In the genomic region with DNA sequence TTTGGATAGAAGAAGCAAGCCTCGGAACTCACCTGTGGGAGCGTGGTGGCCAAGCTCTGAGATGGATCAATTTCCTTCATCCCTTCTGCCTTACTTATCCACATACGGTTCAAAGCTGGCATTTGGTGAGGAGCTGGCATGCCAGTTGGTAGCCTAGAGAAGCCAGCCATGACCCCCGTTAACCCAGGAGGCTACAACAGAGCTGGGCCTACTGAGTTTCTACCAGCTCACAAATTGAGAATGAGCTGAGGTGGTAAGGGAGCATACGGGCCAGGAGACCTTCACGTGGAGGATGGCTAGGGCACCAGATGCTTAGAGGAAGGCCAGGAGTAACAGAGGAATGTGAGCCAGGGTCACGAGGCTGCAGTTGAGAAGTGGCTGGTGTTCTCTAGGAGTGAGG, we compare ENCODE assay signal across 21 mouse cellular contexts.
DNase-seq lines count a peak whose midpoint lies in the region; TF ChIP-seq lines count a peak whose summit lies in the region.
"Had no signal": no experiment of that assay in that cellular context is flagged by ENCODE, and none has a peak within 500 bp of the region (broad histone marks: within the 10 kb centered on the region; RNA-seq: fewer than 3 reads in every experiment).

No protein-coding gene starts in this region.

- 0 out of 2 replicates have a peak, but pooled peaks cover 11% of the 10 kb centered on the region for H3K4me1 ChIP-seq in heart, embryonic 10.5 days
- H3K4me1 ChIP-seq in heart, adult 2 months (ENCODE audit: control insufficient read depth, insufficient read depth, low read length): no peaks in the 10 kb centered on the region; the same call in 1 of the 2 replicates
- H3K4me1 ChIP-seq: embryonic facial prominence, embryonic 10.5 days; embryonic facial prominence, embryonic 12.5 days; forebrain, embryonic 13.5 days; forebrain, embryonic 15.5 days had no signal

- 89% methylated on average over 7 of the region's 7 CpGs for WGBS in heart, embryonic 10.5 days
- 82% methylated on average over 7 of the region's 7 CpGs for WGBS in heart, adult 2 months

- no peak for TF ChIP-seq EP300 in heart, adult 2 months (IDR thresholded peaks at IDR 0.05; ENCODE audit: insufficient read depth, low read depth, low read length)

- no peaks in the 10 kb centered on the region for H3K27me3 ChIP-seq in heart, embryonic 10.5 days (ENCODE audit: insufficient read depth, poor library complexity, severe bottlenecking)
- H3K27me3 ChIP-seq in heart, adult 2 months (ENCODE audit: control insufficient read depth, insufficient read depth, low read length): no peaks in the 10 kb centered on the region
- H3K27me3 ChIP-seq: CH12.LX; embryonic facial prominence, embryonic 12.5 days; forebrain, embryonic 13.5 days; forebrain, embryonic 15.5 days had no signal

- TF ChIP-seq POLR2A in heart, adult 2 months (IDR thresholded peaks at IDR 0.05; ENCODE audit: insufficient read depth, low read depth, low read length): no peak

- H3K9ac ChIP-seq in heart, adult 2 months (ENCODE audit: low read depth, low read length): no peak overlapping the region
- H3K9ac ChIP-seq: embryonic facial prominence, embryonic 12.5 days; forebrain, embryonic 13.5 days; forebrain, embryonic 15.5 days had no signal

- no peak overlapping the region for H3K27ac ChIP-seq in heart, embryonic 10.5 days
- H3K27ac ChIP-seq in heart, adult 2 months: no peak overlapping the region
- H3K27ac ChIP-seq: embryonic facial prominence, embryonic 10.5 days; embryonic facial prominence, embryonic 12.5 days; forebrain, embryonic 13.5 days; forebrain, embryonic 15.5 days had no signal

- H3K79me2 ChIP-seq in heart, adult 2 months (replicated peaks; ENCODE audit: control insufficient read depth, insufficient read depth, low read length): no peaks in the 10 kb centered on the region

- TF ChIP-seq CTCF in heart, adult 2 months (IDR thresholded peaks at IDR 0.05): no peak

- no peaks in the 10 kb centered on the region for H3K9me3 ChIP-seq in heart, embryonic 10.5 days
- H3K9me3 ChIP-seq: embryonic facial prominence, embryonic 10.5 days; embryonic facial prominence, embryonic 12.5 days; forebrain, embryonic 13.5 days; forebrain, embryonic 15.5 days had no signal

- DNase-seq in gastrocnemius, adult 18-20 months (ENCODE audit: low spot score): peak; percentile 47
- DNase-seq in gastrocnemius, postnatal 14 days: no peak
- DNase-seq in gastrocnemius, postnatal 25 days: peak; percentile 27
- DNase-seq in gastrocnemius, postnatal 36 days: no peak
- DNase-seq in heart, embryonic 10.5 days (ENCODE audit: low spot score): peak; percentile 68
- no peak for DNase-seq in heart, adult 2 months
- no peak for DNase-seq in adrenal gland, postnatal 36 days
- DNase-seq: adrenal gland, adult 8-10 months; adrenal gland, postnatal 25 days; B cell, adult 2 months; cerebellum, adult 11-12 months; cerebellum, adult 2 months; cerebellum, adult 9-10 months; cerebellum, postnatal 10 days; cerebellum, postnatal 25 days had no signal

- H3K36me3 ChIP-seq in heart, embryonic 10.5 days: no peaks in the 10 kb centered on the region
- no peaks in the 10 kb centered on the region for H3K36me3 ChIP-seq in heart, adult 2 months (ENCODE audit: control insufficient read depth, insufficient read depth, low read length)
- H3K36me3 ChIP-seq: embryonic facial prominence, embryonic 10.5 days; embryonic facial prominence, embryonic 12.5 days; forebrain, embryonic 15.5 days; G1E had no signal

- intact Hi-C loops in gastrocnemius, postnatal 14 days (cut with DNase I; ENCODE audit: low total_unique reads): no loop called here
- intact Hi-C loops in gastrocnemius, postnatal 36 days (cut with DNase I): loop anchor here (5.0 kb wide), 2 partner anchors 139 to 214 kb away; no protein-coding TSS in a partner anchor
- intact Hi-C loops in heart, adult 2 months (cut with DNase I): no loop called here

- H3K4me3 ChIP-seq in heart, embryonic 10.5 days: no peak overlapping the region
- no peak overlapping the region for H3K4me3 ChIP-seq in heart, adult 2 months
- H3K4me3 ChIP-seq: embryonic facial prominence, embryonic 10.5 days; embryonic facial prominence, embryonic 12.5 days; forebrain, embryonic 13.5 days; forebrain, embryonic 15.5 days had no signal

Comparison
In these comparisons a context has a peak if more than half of its experiments do, and no peak if none do; other contexts are left out.
1. DNase-seq: peak in gastrocnemius, adult 18-20 months (single experiment), gastrocnemius, postnatal 25 days (single experiment) and heart, embryonic 10.5 days (single experiment); none in gastrocnemius, postnatal 14 days (single experiment), gastrocnemius, postnatal 36 days (0 of 2), heart, adult 2 months (0 of 2) and adrenal gland, postnatal 36 days (0 of 2).